28 mouse cellular contexts compared by ENCODE assay signal in genomic region chr6:17321976-17322375, GRCm38 (mm10). TPM values are rescaled to one million over a fixed set of nuclear protein-coding genes. Genes with fewer than 3 reads are reported as not detected.
DNase-seq lines count a peak whose midpoint lies in the region; ATAC-seq and TF ChIP-seq lines count a peak whose summit lies in the region.
"Had no signal": no experiment of that assay in that cellular context is flagged by ENCODE, and none has a peak within 500 bp of the region (broad histone marks: within the 10 kb centered on the region; RNA-seq: fewer than 3 reads in every experiment).

No protein-coding gene starts in this region.

- ATAC-seq in heart, embryonic 12.5 days (ENCODE audit: insufficient number of reproducible peaks, low FRiP score): no peak
- no peak for ATAC-seq in limb, embryonic 14.5 days (ENCODE audit: low FRiP score, low read depth)
- no peak for ATAC-seq in liver, embryonic 12.5 days
- ATAC-seq: forebrain, embryonic 13.5 days; forebrain, embryonic 16.5 days; hindbrain, postnatal 0 days; inflammation-experienced regulatory T-cells, adult 6 months; intestine, embryonic 16.5 days had no signal

- no peak for TF ChIP-seq POLR2A in limb, embryonic 14.5 days (IDR thresholded peaks at IDR 0.05; ENCODE audit: borderline replicate concordance, extremely low read depth, insufficient read depth, insufficient read length)

- peak; percentile 23 for DNase-seq in heart, adult 11 months
- peak; percentile 27 for DNase-seq in limb, embryonic 14.5 days (ENCODE audit: low spot score)
- DNase-seq in limb, embryonic 10.5 days (ENCODE audit: low spot score): no peak
- DNase-seq in NIH3T3 (ENCODE audit: low read depth): peak; percentile 45
- DNase-seq in retina, postnatal 1 day: no peak
- DNase-seq: adrenal gland, adult 2 months; adrenal gland, postnatal 14 days; cerebellum, adult 11-12 months; cerebellum, adult 8-10 months; cerebellum, postnatal 10 days; cerebellum, postnatal 36 days; embryo, embryonic 11 days; gastrocnemius, postnatal 25 days; kidney, adult 18-20 months had no signal

- H3K9me3 ChIP-seq in heart, embryonic 12.5 days (replicated peaks): no peaks in the 10 kb centered on the region
- no peaks in the 10 kb centered on the region for H3K9me3 ChIP-seq in limb, embryonic 14.5 days (ENCODE audit: control insufficient read depth, low read length)
- H3K9me3 ChIP-seq in limb, embryonic 10.5 days (replicated peaks): no peaks in the 10 kb centered on the region
- H3K9me3 ChIP-seq in liver, embryonic 12.5 days (replicated peaks): no peaks in the 10 kb centered on the region
- H3K9me3 ChIP-seq: embryonic facial prominence, embryonic 10.5 days; embryonic facial prominence, embryonic 13.5 days; forebrain, embryonic 10.5 days; forebrain, embryonic 13.5 days; G1E; heart, embryonic 13.5 days; hindbrain, embryonic 10.5 days; hindbrain, embryonic 13.5 days had no signal

- H3K9ac ChIP-seq in heart, embryonic 12.5 days: no peak overlapping the region
- no peak overlapping the region for H3K9ac ChIP-seq in limb, embryonic 14.5 days (ENCODE audit: low read depth, low read length, severe bottlenecking)
- H3K9ac ChIP-seq in liver, embryonic 12.5 days: no peak overlapping the region
- H3K9ac ChIP-seq: embryonic facial prominence, embryonic 13.5 days; forebrain, embryonic 13.5 days; heart, embryonic 13.5 days; hindbrain, embryonic 13.5 days had no signal

- H3K36me3 ChIP-seq in heart, embryonic 12.5 days: no peaks in the 10 kb centered on the region
- H3K36me3 ChIP-seq in limb, embryonic 14.5 days (ENCODE audit: control insufficient read depth, insufficient read depth, low read length): no peaks in the 10 kb centered on the region
- H3K36me3 ChIP-seq in limb, embryonic 10.5 days: no peaks in the 10 kb centered on the region
- H3K36me3 ChIP-seq in liver, embryonic 12.5 days: no peaks in the 10 kb centered on the region
- H3K36me3 ChIP-seq: embryonic facial prominence, embryonic 10.5 days; embryonic facial prominence, embryonic 13.5 days; forebrain, embryonic 10.5 days; G1E; heart, embryonic 13.5 days; hindbrain, embryonic 10.5 days; hindbrain, embryonic 13.5 days had no signal

- no peak overlapping the region for H3K4me3 ChIP-seq in heart, embryonic 12.5 days
- H3K4me3 ChIP-seq in limb, embryonic 14.5 days (replicated peaks; ENCODE audit: low read length): no peak overlapping the region
- no peak overlapping the region for H3K4me3 ChIP-seq in limb, embryonic 10.5 days
- H3K4me3 ChIP-seq in liver, embryonic 12.5 days: no peak overlapping the region
- H3K4me3 ChIP-seq: embryonic facial prominence, embryonic 10.5 days; embryonic facial prominence, embryonic 13.5 days; forebrain, embryonic 10.5 days; forebrain, embryonic 13.5 days; heart, embryonic 13.5 days; hindbrain, embryonic 10.5 days; hindbrain, embryonic 13.5 days had no signal

- H3K27ac ChIP-seq in heart, embryonic 12.5 days (ENCODE audit: poor library complexity, severe bottlenecking): no peak overlapping the region
- no peak overlapping the region for H3K27ac ChIP-seq in limb, embryonic 14.5 days (replicated peaks; ENCODE audit: low read depth, low read length)
- H3K27ac ChIP-seq in limb, embryonic 10.5 days: no peak overlapping the region
- H3K27ac ChIP-seq in liver, embryonic 12.5 days: no peak overlapping the region
- H3K27ac ChIP-seq: embryonic facial prominence, embryonic 10.5 days; embryonic facial prominence, embryonic 13.5 days; forebrain, embryonic 10.5 days; forebrain, embryonic 13.5 days; heart, embryonic 13.5 days; hindbrain, embryonic 10.5 days; hindbrain, embryonic 13.5 days; hindbrain, postnatal 0 days had no signal

- peaks cover 21% of the 10 kb centered on the region for H3K4me1 ChIP-seq in heart, embryonic 12.5 days (replicated peaks)
- H3K4me1 ChIP-seq in limb, embryonic 14.5 days (ENCODE audit: control insufficient read depth, insufficient read depth, low read length): 0 out of 2 replicates have a peak, but pooled peaks cover 4% of the 10 kb centered on the region
- H3K4me1 ChIP-seq in limb, embryonic 10.5 days: peaks cover 3% of the 10 kb centered on the region; the same call in 1 of the 2 replicates
- no peaks in the 10 kb centered on the region for H3K4me1 ChIP-seq in liver, embryonic 12.5 days
- H3K4me1 ChIP-seq: hindbrain, embryonic 13.5 days had no signal

- H3K4me2 ChIP-seq in heart, embryonic 12.5 days: no peak overlapping the region
- H3K4me2 ChIP-seq in limb, embryonic 14.5 days (replicated peaks; ENCODE audit: low read depth, low read length, severe bottlenecking): no peak overlapping the region
- H3K4me2 ChIP-seq in liver, embryonic 12.5 days: no peak overlapping the region
- H3K4me2 ChIP-seq: embryonic facial prominence, embryonic 13.5 days; forebrain, embryonic 13.5 days; heart, embryonic 13.5 days; hindbrain, embryonic 13.5 days had no signal

- 72% methylated on average over 6 of the region's 6 CpGs for WGBS in heart, embryonic 12.5 days
- 44% methylated on average over 6 of the region's 6 CpGs for WGBS in limb, embryonic 14.5 days
- 72% methylated on average over 6 of the region's 6 CpGs for WGBS in limb, embryonic 10.5 days
- 74% methylated on average over 6 of the region's 6 CpGs for WGBS in liver, embryonic 12.5 days (ENCODE audit: insufficient replicate concordance)

- no peaks in the 10 kb centered on the region for H3K27me3 ChIP-seq in heart, embryonic 12.5 days (replicated peaks)
- H3K27me3 ChIP-seq in limb, embryonic 14.5 days (ENCODE audit: control insufficient read depth, insufficient read depth, low read length): no peaks in the 10 kb centered on the region
- H3K27me3 ChIP-seq in limb, embryonic 10.5 days (ENCODE audit: low read depth, poor library complexity, severe bottlenecking): no peaks in the 10 kb centered on the region
- no peaks in the 10 kb centered on the region; the same call in 1 of the 2 replicates for H3K27me3 ChIP-seq in liver, embryonic 12.5 days (replicated peaks)
- H3K27me3 ChIP-seq: embryonic facial prominence, embryonic 13.5 days; forebrain, embryonic 13.5 days; heart, embryonic 13.5 days; hindbrain, embryonic 13.5 days had no signal

RNA-seq across cellular contexts. Expression of gene Cav1, which starts 15.8 kb away (rescaled TPM):
- 67.2 and 75.0 TPM in 2 replicates for polyA plus RNA-seq in heart, embryonic 12.5 days (2016; fragmentation: Nextera tagmentation; extraction: Ambion mirVana)
- 94.5 and 97.7 TPM in 2 replicates for polyA plus RNA-seq in limb, embryonic 14.5 days (2012; rRNA removed)
- 145 and 172 TPM in 2 replicates for polyA plus RNA-seq in limb, embryonic 14.5 days (2014; fragmentation: Nextera tagmentation; extraction: Ambion mirVana)
- 15.3 and 22.4 TPM in 2 replicates for polyA plus RNA-seq in limb, embryonic 10.5 days (2016; fragmentation: Nextera tagmentation; extraction: Ambion mirVana)
- polyA plus RNA-seq in liver, embryonic 12.5 days (2016; fragmentation: Nextera tagmentation; extraction: Ambion mirVana): 4.1 and 4.5 TPM in 2 replicates
- polyA plus RNA-seq: G1E; inflammation-experienced regulatory T-cells, adult 6 months had no signal

RNA-seq across cellular contexts. Expression of gene Cav2, which starts 41.0 kb away (rescaled TPM):
- 19.1 and 22.5 TPM in 2 replicates for polyA plus RNA-seq in heart, embryonic 12.5 days (2016; fragmentation: Nextera tagmentation; extraction: Ambion mirVana)
- polyA plus RNA-seq in limb, embryonic 14.5 days (2012; rRNA removed): 7.6 and 8.6 TPM in 2 replicates
- 18.6 TPM in 2 replicates for polyA plus RNA-seq in limb, embryonic 14.5 days (2014; fragmentation: Nextera tagmentation; extraction: Ambion mirVana)
- 4.9 and 7.5 TPM in 2 replicates for polyA plus RNA-seq in limb, embryonic 10.5 days (2016; fragmentation: Nextera tagmentation; extraction: Ambion mirVana)
- 3.2 TPM in 2 replicates for polyA plus RNA-seq in liver, embryonic 12.5 days (2016; fragmentation: Nextera tagmentation; extraction: Ambion mirVana)
- polyA plus RNA-seq: G1E had no signal

Comparison
In these comparisons a context has a peak if more than half of its experiments do, and no peak if none do; other contexts are left out.
1. DNase-seq: peak in heart, adult 11 months (single experiment), limb, embryonic 14.5 days (single experiment) and NIH3T3 (single experiment); none in limb, embryonic 10.5 days (single experiment) and retina, postnatal 1 day (single experiment).